Mouse (Mus musculus): Measurements from ENCODE around the gene Kcnmb1. TPM values are rescaled to one million over a fixed set of nuclear protein-coding genes. Genes with fewer than 3 reads are reported as not detected.

The Kcnmb1 gene
- polyA plus RNA-seq, 1 experiment from 2014 or later = 0.83 TPM

DNA sequence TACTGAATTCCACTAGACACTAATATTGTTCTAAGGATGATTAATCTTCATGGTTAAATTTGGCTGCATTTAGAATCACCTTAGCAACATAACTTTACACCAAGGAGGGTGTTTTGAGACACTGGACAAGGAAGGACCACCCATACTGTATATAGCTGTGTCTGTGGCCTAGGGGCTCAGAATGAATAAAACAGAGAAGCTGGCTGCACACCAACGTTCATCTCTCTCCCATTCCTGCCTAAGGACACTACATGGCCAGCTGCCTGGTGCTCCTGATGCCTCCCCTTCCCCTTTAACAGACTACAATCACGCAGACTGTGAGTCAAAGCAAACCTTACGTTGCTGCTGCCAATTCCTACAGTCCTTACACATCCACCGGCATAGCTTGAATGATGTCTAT lies 6.8 kb upstream of the Kcnmb1 start:
- WGBS = 71% methylated on average over 4 of the region's 4 CpGs
- ATAC-seq (replicated peaks; ENCODE audit: extremely low read depth, insufficient read depth, low FRiP score) = no peak

DNA sequence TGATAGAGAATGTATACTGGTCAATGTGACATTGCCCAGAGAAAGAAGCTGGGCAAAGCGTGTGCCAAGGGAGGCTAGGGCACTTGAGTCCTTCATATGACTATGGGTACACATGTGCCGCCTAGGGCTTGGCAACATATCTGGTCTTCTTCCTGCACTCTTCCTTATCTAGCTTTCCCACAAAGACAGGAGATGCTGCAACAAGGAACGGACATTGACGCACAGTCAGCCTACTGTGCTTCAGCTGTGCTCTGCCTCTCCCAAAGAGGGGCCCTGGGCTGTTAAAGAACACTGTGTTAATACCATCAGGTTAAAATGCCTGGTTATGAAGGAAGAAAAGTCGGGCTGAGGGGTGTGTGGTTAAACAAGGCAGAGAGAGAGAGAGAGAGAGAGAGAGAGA lies 6.2 kb upstream of the Kcnmb1 start:
- Histone ChIP-seq H3K4me3 (ENCODE audit: low read length) (no peak overlapping the region), H3K27me3 (ENCODE audit: control insufficient read depth, insufficient read depth, low read length) (no peaks in the 10 kb centered on the region; the same call in 1 of the 2 replicates), H3K4me1 (ENCODE audit: control insufficient read depth, insufficient read depth, low read length) (no peaks in the 10 kb centered on the region), H3K4me2 (ENCODE audit: low read depth, low read length) (no peak overlapping the region), H3K9ac (ENCODE audit: low read length) (no peak overlapping the region), H3K27ac (ENCODE audit: low read length) (no peak overlapping the region), H3K9me3 (replicated peaks; ENCODE audit: control insufficient read depth, low read length) (no peaks in the 10 kb centered on the region), H3K36me3 (ENCODE audit: control insufficient read depth, insufficient read depth) (no peaks in the 10 kb centered on the region)
- 72% methylated on average over 5 of the region's 5 CpGs for WGBS
- no peak for ATAC-seq (replicated peaks; ENCODE audit: extremely low read depth, insufficient read depth, low FRiP score)

More for the DNA sequence above, 6.8 kb upstream of the Kcnmb1 start:
- no peak overlapping the region for H3K4me3 ChIP-seq (ENCODE audit: low read length)
- H3K27me3 ChIP-seq (ENCODE audit: control insufficient read depth, insufficient read depth, low read length) = no peaks in the 10 kb centered on the region; the same call in 1 of the 2 replicates
- no peaks in the 10 kb centered on the region for H3K9me3 ChIP-seq (replicated peaks; ENCODE audit: control insufficient read depth, low read length)
- H3K4me2 ChIP-seq (ENCODE audit: low read depth, low read length) = no peak overlapping the region
- no peak overlapping the region for H3K9ac ChIP-seq (ENCODE audit: low read length)
- H3K4me1 ChIP-seq (ENCODE audit: control insufficient read depth, insufficient read depth, low read length) = no peaks in the 10 kb centered on the region
- H3K36me3 ChIP-seq (ENCODE audit: control insufficient read depth, insufficient read depth) = no peaks in the 10 kb centered on the region
- H3K27ac ChIP-seq (ENCODE audit: low read length) = no peak overlapping the region

DNA sequence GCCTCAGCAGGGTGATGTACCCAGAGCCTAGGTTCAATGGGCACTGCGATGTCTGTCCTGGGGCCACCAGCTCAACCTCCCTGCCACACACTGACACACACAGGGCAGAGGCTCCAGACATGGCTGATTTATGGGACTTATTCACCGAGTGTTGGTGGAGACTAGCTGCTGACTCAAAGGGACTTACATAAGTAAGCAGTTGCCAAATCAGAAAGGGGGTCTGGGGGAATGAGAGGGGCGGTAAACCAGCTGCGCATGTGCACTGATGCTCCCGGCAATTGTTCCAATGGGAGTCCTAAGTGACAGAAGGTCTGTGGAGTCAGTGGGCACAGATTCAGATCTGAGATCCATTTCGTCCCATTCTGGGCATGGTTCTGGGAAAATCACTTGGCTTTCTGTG lies 5.2 kb upstream of the Kcnmb1 start:
- no peaks in the 10 kb centered on the region for H3K9me3 ChIP-seq (replicated peaks; ENCODE audit: control insufficient read depth, low read length)
- peaks cover under 1% of the 10 kb centered on the region; the same call in 1 of the 2 replicates for H3K4me1 ChIP-seq (ENCODE audit: control insufficient read depth, insufficient read depth, low read length)
- 84% methylated on average over 6 of the region's 6 CpGs for WGBS
- H3K4me2 ChIP-seq (ENCODE audit: low read depth, low read length) = no peak overlapping the region
- no peak overlapping the region for H3K9ac ChIP-seq (ENCODE audit: low read length)
- ATAC-seq (replicated peaks; ENCODE audit: extremely low read depth, insufficient read depth, low FRiP score) = no peak
- H3K27ac ChIP-seq (ENCODE audit: low read length) = no peak overlapping the region
- H3K27me3 ChIP-seq (ENCODE audit: control insufficient read depth, insufficient read depth, low read length) = no peaks in the 10 kb centered on the region; the same call in 1 of the 2 replicates
- H3K4me3 ChIP-seq (ENCODE audit: low read length) = no peak overlapping the region
- no peaks in the 10 kb centered on the region for H3K36me3 ChIP-seq (ENCODE audit: control insufficient read depth, insufficient read depth)

DNA sequence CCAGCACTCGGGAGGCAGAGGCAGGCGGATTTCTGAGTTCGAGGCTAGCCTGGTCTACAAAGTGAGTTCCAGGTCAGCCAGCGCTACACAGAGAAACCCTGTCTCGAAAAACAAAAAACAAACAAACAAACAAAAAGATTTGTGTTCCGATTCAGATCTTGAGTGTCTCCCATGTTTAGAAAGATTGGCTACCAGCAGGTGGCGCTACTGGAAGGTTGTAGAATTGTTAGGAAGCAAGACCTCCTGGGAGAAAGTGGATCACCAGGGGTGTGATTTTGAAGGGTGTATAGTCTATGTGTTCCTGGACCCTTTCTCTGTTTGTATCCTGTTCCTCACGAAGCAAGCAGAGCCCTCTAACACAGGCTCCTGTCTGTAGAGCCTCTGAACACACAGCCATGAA lies 4.1 kb upstream of the Kcnmb1 start:
- Histone ChIP-seq H3K27ac (ENCODE audit: low read length) (no peak overlapping the region), H3K4me1 (ENCODE audit: control insufficient read depth, insufficient read depth, low read length) (peaks cover 6% of the 10 kb centered on the region), H3K4me3 (ENCODE audit: low read length) (no peak overlapping the region), H3K27me3 (ENCODE audit: control insufficient read depth, insufficient read depth, low read length) (no peaks in the 10 kb centered on the region; the same call in 1 of the 2 replicates), H3K9me3 (replicated peaks; ENCODE audit: control insufficient read depth, low read length) (no peaks in the 10 kb centered on the region), H3K36me3 (ENCODE audit: control insufficient read depth, insufficient read depth) (no peaks in the 10 kb centered on the region), H3K9ac (ENCODE audit: low read length) (no peak overlapping the region), H3K4me2 (ENCODE audit: low read depth, low read length) (no peak overlapping the region)
- 73% methylated on average over 8 of the region's 8 CpGs for WGBS
- no peak for ATAC-seq (replicated peaks; ENCODE audit: extremely low read depth, insufficient read depth, low FRiP score)

DNA sequence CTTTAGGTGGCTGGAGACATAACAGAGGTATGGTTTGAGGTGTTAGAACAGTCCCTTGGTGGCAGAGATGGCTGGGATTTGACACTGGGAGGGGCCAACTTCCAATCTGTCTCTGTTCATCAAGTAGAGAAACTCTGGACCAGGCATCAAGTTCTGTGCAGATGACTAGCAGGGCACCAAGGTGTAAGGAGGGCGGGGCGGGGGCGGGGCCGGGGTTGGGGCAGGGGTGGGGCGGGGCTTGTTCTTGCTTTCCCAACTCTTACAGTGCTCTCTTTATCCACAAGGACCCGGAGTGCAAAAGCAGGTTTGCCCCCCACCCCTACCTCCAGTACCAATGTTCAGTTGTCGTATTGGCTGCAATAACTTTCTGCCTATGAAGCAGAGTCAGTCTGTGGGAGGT lies 635 bp upstream of the Kcnmb1 start:
- Histone ChIP-seq H3K4me1 (ENCODE audit: control insufficient read depth, insufficient read depth, low read length) (peaks cover 6% of the 10 kb centered on the region), H3K9ac (ENCODE audit: low read length) (no peak overlapping the region), H3K9me3 (replicated peaks; ENCODE audit: control insufficient read depth, low read length) (no peaks in the 10 kb centered on the region), H3K4me2 (ENCODE audit: low read depth, low read length) (no peak overlapping the region), H3K27ac (ENCODE audit: low read length) (no peak overlapping the region), H3K27me3 (ENCODE audit: control insufficient read depth, insufficient read depth, low read length) (no peaks in the 10 kb centered on the region), H3K36me3 (ENCODE audit: control insufficient read depth, insufficient read depth) (no peaks in the 10 kb centered on the region), H3K4me3 (ENCODE audit: low read length) (no peak overlapping the region)
- no peak for ATAC-seq (replicated peaks; ENCODE audit: extremely low read depth, insufficient read depth, low FRiP score)
- WGBS = 41% methylated on average over 6 of the region's 7 CpGs

DNA sequence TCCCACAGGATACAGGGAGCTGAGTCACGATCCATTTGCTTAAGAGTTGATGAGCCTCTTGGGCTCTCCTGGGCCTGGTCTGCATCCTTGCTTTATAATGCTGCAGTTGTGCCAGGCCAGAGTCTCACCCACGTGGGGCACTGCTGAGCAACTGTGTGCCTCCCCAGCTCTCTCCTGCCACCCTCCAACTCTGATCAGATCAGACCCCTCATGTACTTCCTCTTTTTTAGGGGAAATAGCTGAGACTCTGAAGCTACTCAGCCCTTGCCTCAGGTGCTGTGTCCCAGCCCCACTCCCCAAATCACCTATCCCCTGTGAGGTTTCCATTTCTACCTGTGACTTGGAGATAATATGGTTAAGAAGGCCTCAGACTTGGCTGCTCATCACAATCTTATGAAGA lies 2.6 kb downstream of the Kcnmb1 start:
- Histone ChIP-seq H3K9ac (ENCODE audit: low read length) (no peak overlapping the region), H3K4me1 (ENCODE audit: control insufficient read depth, insufficient read depth, low read length) (peaks cover 6% of the 10 kb centered on the region), H3K9me3 (replicated peaks; ENCODE audit: control insufficient read depth, low read length) (no peaks in the 10 kb centered on the region), H3K27ac (ENCODE audit: low read length) (no peak overlapping the region), H3K4me2 (ENCODE audit: low read depth, low read length) (no peak overlapping the region), H3K36me3 (ENCODE audit: control insufficient read depth, insufficient read depth) (no peaks in the 10 kb centered on the region), H3K27me3 (ENCODE audit: control insufficient read depth, insufficient read depth, low read length) (no peaks in the 10 kb centered on the region), H3K4me3 (ENCODE audit: low read length) (no peak overlapping the region)
- no peak for ATAC-seq (replicated peaks; ENCODE audit: extremely low read depth, insufficient read depth, low FRiP score)
- WGBS = 57% methylated on average over 2 of the region's 2 CpGs

DNA sequence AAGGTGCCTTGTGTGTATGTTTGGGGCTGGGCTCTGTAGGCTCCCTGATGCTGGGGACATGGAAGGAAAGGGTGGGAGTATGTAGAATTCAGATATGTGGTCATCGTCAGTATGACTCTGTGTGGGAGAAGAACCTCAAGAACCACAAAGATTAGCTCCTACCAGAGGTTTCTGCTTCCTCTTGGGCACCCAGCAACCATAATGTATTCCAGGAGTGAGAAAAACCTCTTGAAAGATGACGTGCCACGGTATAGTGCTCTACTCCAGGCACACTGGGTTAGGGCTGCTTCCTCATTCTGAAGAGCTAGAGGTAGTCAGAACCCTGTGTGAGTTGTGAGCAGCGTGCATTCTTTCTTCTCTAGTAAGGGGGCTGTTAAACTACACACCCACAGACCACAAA lies 4.9 kb downstream of the Kcnmb1 start:
- Histone ChIP-seq H3K9ac (ENCODE audit: low read length) (no peak overlapping the region), H3K4me3 (ENCODE audit: low read length) (no peak overlapping the region), H3K4me2 (ENCODE audit: low read depth, low read length) (no peak overlapping the region), H3K9me3 (replicated peaks; ENCODE audit: control insufficient read depth, low read length) (no peaks in the 10 kb centered on the region), H3K27ac (ENCODE audit: low read length) (no peak overlapping the region), H3K4me1 (ENCODE audit: control insufficient read depth, insufficient read depth, low read length) (peaks cover 5% of the 10 kb centered on the region), H3K36me3 (ENCODE audit: control insufficient read depth, insufficient read depth) (no peaks in the 10 kb centered on the region), H3K27me3 (ENCODE audit: control insufficient read depth, insufficient read depth, low read length) (no peaks in the 10 kb centered on the region)
- WGBS = 63% methylated on average over 4 of the region's 4 CpGs
- ATAC-seq (replicated peaks; ENCODE audit: extremely low read depth, insufficient read depth, low FRiP score) = no peak

DNA sequence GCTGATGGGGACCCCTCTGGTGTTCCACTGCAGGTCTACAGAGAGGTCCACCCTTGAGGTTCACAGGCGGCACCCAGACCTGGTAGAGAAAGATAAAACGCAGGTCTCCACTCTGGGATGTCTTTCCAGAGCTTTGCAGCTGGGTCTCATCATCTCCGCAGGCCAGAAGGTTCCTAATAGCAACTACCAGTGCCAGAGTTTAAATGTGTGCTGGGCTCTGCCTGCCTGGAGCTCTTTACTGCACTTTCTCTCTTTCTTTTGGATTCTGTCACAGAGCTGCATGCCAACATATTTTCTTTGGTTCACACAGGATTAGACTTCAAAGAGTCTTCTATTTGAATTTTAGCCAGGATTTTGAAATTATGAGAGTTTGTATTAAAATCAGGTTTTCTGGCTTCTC lies 6.4 kb downstream of the Kcnmb1 start:
- no peaks in the 10 kb centered on the region for H3K9me3 ChIP-seq (replicated peaks; ENCODE audit: control insufficient read depth, low read length)
- H3K9ac ChIP-seq (ENCODE audit: low read length) = no peak overlapping the region
- no peak for ATAC-seq (replicated peaks; ENCODE audit: extremely low read depth, insufficient read depth, low FRiP score)
- WGBS = 68% methylated on average over 3 of the region's 3 CpGs
- no peaks in the 10 kb centered on the region for H3K4me1 ChIP-seq (ENCODE audit: control insufficient read depth, insufficient read depth, low read length)
- no peak overlapping the region for H3K4me2 ChIP-seq (ENCODE audit: low read depth, low read length)
- H3K36me3 ChIP-seq (ENCODE audit: control insufficient read depth, insufficient read depth) = no peaks in the 10 kb centered on the region
- H3K4me3 ChIP-seq (ENCODE audit: low read length) = no peak overlapping the region
- H3K27ac ChIP-seq (ENCODE audit: low read length) = no peak overlapping the region
- no peaks in the 10 kb centered on the region for H3K27me3 ChIP-seq (ENCODE audit: control insufficient read depth, insufficient read depth, low read length)

DNA sequence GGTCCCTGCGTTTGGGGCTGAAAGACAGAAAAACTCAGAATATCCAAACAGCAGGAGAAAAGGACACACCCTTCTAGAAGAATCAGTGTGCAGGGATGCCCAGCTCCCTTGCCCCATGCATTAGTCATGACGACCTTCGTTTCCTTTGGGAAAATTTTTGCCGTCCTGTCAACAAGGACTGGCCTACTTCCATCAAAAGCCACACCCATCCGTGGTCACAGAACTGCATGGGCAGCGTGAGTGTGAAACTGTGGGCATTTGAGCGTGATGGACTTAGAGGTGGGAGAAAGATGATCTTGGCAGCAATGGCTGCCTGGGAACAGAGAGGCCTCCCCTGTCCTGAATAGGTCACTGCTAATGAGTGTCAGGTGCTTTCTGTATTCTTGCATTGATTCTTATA lies 9.3 kb downstream of the Kcnmb1 start:
- Histone ChIP-seq H3K27me3 (ENCODE audit: control insufficient read depth, insufficient read depth, low read length) (no peaks in the 10 kb centered on the region), H3K4me3 (ENCODE audit: low read length) (no peak overlapping the region), H3K4me2 (ENCODE audit: low read depth, low read length) (no peak overlapping the region), H3K27ac (ENCODE audit: low read length) (no peak overlapping the region), H3K4me1 (ENCODE audit: control insufficient read depth, insufficient read depth, low read length) (no peaks in the 10 kb centered on the region), H3K9me3 (replicated peaks; ENCODE audit: control insufficient read depth, low read length) (no peaks in the 10 kb centered on the region), H3K9ac (ENCODE audit: low read length) (no peak overlapping the region), H3K36me3 (ENCODE audit: control insufficient read depth, insufficient read depth) (no peaks in the 10 kb centered on the region)
- WGBS = 70% methylated on average over 7 of the region's 7 CpGs
- ATAC-seq (replicated peaks; ENCODE audit: extremely low read depth, insufficient read depth, low FRiP score) = no peak
